Mouse (Mus musculus): ENCODE data around the gene Fgf9. TPM values are rescaled to one million over a fixed set of nuclear protein-coding genes. Genes with fewer than 3 reads are reported as not detected.
A peak's percentile ranks its signal among the peaks of the same experiment; 100 is the strongest.

Gene Fgf9
- polyA plus RNA-seq, 1 experiment from 2014 or later = 21.0 TPM

DNA sequence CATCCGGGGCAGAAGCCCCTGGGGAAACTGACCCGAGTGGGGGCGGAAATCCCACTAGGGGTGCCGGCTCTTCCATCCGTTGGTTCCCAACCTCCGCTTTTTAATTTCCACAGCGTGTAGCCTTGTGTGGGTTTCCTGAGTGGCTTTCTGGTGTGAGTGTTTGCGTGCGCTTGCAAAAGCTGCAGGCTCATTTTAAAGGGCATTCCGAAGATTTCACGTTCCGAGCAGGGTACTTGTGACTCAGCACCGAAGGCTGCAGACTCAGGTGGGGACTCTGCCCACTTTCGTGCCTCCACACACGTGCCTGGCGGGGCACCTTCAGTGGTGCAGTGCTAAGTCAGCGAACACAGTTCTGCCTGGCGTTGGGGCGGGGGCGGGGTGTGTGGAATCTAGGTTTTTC, 3.6 kb downstream of the Fgf9 start:
- H3K9me3 ChIP-seq = no peaks in the 10 kb centered on the region
- 1% methylated on average over 20 of the region's 20 CpGs for whole genome bisulfite sequencing
- no peak overlapping the region for H3K9ac ChIP-seq

DNA sequence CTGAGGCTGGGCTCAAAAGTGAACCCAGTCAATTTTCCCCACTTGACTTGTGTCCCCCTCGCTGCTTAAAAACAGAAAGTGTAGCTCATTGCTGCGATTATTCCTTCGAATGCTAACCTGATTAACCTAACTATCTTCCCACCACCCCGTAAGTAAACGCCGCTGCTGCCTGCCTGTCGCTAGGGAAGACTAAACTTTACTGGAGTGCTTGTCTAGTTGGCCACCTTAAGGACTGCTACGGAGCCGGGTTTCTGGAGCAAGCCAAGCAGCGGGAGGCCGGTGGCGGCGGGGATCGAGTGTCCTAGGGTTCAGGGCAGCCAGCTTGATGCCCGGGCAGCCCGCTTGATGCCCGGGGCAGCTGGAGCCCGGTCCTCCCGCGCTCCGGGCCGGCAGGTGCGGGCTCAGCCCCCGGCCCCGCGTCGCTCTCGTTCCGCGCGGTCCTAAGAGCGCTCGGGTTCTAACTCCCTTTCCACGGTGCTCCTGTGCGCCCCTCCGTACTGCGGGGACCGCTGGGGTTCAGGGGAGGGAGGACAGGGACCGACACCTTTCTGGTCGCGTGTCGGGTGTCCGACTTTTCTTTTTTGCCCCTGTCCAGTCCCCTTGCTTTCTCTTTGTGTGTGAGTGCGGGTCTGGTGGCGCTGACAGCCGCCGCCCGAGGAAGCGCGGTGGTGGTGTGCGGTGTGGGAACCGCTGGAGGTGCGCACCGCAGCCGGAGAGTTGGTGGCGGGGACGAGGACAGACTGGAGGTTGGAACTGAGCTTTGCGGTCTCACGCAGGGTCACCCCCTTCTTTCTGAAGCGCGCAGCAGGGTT, 4.5 kb downstream of the Fgf9 start:
- Histone ChIP-seq H3K36me3 (replicated peaks) (no peaks in the 10 kb centered on the region), H3K9ac (peak overlapping the region; percentile 73), H3K4me2 (peak overlapping the region; percentile 97), H3K4me1 (peaks cover 47% of the 10 kb centered on the region), H3K4me3 (peak overlapping the region; percentile 84), H3K27me3 (replicated peaks) (peaks cover 36% of the 10 kb centered on the region), H3K27ac (peak overlapping the region; percentile 85), H3K9me3 (no peaks in the 10 kb centered on the region)
- peak; percentile 65 for ATAC-seq (replicated peaks)
- under 1% methylated on average over 61 of the region's 61 CpGs for WGBS

More for the DNA sequence above, 3.6 kb downstream of the Fgf9 start:
- Histone ChIP-seq H3K36me3 (replicated peaks) (no peaks in the 10 kb centered on the region), H3K4me1 (peaks cover 51% of the 10 kb centered on the region), H3K4me3 (peak overlapping the region; percentile 84), H3K27ac (no peak overlapping the region), H3K4me2 (peak overlapping the region; percentile 97), H3K27me3 (replicated peaks) (peaks cover 44% of the 10 kb centered on the region)
- no peak for ATAC-seq (replicated peaks)

DNA sequence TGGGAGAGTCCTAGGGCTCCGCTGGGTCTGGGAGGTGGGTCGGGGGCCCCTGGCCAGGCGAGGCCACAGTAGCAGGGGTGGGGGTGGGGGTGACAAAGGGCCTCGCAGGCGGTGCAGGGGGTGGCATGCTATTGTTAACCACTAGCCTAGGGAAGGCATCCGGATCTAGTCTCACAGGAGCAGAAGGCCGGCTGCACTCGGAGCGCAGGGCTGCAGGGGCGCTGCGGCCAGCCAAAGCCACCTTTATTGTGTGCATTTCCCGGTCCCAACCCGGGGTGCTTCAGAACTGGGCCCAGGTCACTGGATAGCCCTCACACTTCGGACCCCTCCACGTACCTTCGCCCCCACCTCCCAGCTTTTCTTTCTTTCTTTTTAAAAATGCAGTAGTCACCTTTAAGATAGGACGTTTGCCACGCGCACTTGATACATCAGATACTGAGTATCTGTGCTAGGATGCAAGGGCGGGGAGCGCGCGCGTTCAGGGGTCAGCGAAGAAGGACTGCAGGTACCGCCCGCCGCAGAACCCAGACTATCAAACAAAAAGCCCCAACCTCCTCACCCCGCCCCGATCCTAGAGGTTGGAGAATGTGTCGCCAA, 5.2 kb downstream of the Fgf9 start:
- Histone ChIP-seq H3K9ac (peak overlapping the region; percentile 73), H3K4me2 (peak overlapping the region; percentile 97), H3K36me3 (replicated peaks) (no peaks in the 10 kb centered on the region), H3K9me3 (no peaks in the 10 kb centered on the region), H3K27ac (peak overlapping the region; percentile 85), H3K4me1 (peaks cover 40% of the 10 kb centered on the region), H3K27me3 (replicated peaks) (peaks cover 34% of the 10 kb centered on the region), H3K4me3 (peak overlapping the region; percentile 84)
- WGBS = under 1% methylated on average over 31 of the region's 31 CpGs
- ATAC-seq (replicated peaks) = peak; percentile 43

DNA sequence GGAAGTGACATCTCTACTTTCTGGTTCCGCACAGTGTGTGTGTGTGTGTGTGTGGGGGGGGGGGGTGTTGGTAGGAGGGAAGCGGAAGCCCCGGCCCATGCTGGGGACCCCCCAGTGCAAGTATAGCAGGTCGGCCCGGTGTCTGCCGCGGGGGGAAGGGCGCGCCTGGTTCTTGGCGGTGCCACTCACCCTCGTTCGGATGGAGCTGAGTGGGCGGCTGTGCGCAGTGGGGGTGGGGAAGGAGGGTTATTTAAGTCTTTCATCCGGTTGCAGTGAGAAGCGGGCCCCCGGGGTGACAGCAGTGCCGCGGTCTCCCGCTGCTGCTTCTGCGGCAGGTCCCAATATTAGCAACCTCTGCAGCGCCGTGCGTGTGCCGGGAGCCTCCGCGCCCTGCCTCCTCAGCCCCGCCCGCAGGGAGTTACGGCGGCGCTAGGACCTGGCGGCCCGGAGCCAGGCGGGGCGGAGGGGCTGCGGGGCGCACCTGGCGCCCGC, 5.7 kb downstream of the Fgf9 start:
- Histone ChIP-seq H3K4me3 (peak overlapping the region; percentile 84), H3K36me3 (replicated peaks) (no peaks in the 10 kb centered on the region), H3K4me2 (peak overlapping the region; percentile 97), H3K27ac (peak overlapping the region; percentile 85), H3K27me3 (replicated peaks) (peaks cover 34% of the 10 kb centered on the region), H3K9ac (peak overlapping the region; percentile 73), H3K4me1 (peaks cover 35% of the 10 kb centered on the region), H3K9me3 (no peaks in the 10 kb centered on the region)
- WGBS = under 1% methylated on average over 38 of the region's 40 CpGs
- ATAC-seq (replicated peaks) = peak; percentile 85

DNA sequence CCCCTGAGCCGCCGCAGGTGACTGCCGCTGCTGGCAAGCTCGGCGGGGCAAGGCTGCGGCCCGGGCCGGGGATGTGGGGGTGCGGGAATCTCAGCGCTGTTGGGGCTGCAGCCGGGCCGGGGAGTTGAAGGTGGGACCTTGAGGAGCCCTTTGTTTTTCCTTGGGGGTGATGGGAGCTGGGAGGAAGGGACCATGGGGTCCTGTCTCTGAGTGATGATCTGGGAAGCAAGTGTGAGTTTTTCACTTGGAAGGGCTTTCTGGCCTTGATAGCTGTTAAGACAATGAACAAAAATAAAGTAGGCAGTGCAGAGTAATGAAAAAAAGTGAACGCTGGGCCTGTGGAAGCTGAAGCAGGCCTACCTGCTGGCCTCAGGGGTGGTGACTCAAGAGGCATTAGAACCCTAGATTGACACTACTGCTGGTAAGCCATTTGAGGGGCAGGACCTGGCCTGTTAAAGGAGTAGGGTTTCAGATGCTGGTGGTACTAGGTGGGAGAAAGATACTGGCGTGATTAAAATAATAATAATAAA, 6.4 kb downstream of the Fgf9 start:
- Histone ChIP-seq H3K27me3 (replicated peaks) (peaks cover 34% of the 10 kb centered on the region), H3K4me1 (peaks cover 29% of the 10 kb centered on the region), H3K9ac (peak overlapping the region; percentile 73), H3K9me3 (no peaks in the 10 kb centered on the region), H3K4me2 (peak overlapping the region; percentile 97), H3K27ac (peak overlapping the region; percentile 85), H3K4me3 (peak overlapping the region; percentile 84), H3K36me3 (replicated peaks) (no peaks in the 10 kb centered on the region)
- ATAC-seq (replicated peaks) = peak; percentile 10
- WGBS = 7% methylated on average over 14 of the region's 14 CpGs

DNA sequence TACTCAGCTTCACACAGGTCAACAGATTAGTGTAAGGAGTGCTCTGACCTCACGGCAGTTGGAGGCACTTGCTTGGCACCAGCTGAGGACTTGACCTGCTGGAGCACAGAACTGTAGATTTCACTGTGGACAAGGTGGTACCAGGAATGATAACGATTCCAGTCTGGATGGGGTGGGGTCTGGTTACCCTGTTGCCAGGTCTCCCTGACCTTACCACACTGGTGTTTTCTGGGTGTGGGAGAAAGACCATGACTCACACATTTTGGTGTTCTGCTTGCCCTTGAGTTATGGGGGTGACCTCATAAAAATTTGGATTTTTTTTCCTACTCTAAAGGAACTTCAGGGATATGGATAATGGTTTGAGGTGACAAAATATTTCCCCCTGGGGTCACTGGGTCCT, 9.1 kb downstream of the Fgf9 start:
- peaks cover 7% of the 10 kb centered on the region for H3K4me1 ChIP-seq
- WGBS = 79% methylated on average over 2 of the region's 2 CpGs

DNA sequence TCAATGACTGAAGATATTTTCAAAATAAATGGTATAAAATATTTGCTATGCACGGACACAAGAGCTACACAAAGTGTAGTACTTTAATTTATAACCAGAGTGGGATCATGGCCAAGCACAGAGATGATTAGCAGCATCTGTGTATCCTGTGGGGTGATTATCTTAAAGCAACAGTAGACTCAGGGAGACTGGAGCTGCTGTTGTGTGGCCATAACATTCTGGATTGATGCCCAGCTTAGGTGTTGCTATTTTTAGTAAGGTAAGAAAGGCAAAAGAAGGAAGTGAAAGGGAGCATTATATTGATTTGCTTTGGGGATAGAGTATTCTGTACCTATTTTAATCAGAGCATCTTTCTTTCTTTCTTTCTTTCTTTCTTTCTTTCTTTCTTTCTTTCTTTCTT, 11.6 kb downstream of the Fgf9 start:
- no peak for ATAC-seq (replicated peaks)
- Histone ChIP-seq H3K4me1 (peaks cover under 1% of the 10 kb centered on the region; the same call in 1 of the 2 replicates), H3K9ac (no peak overlapping the region), H3K9me3 (no peaks in the 10 kb centered on the region), H3K27ac (no peak overlapping the region), H3K36me3 (replicated peaks) (no peaks in the 10 kb centered on the region; the same call in 1 of the 2 replicates), H3K4me2 (no peak overlapping the region), H3K27me3 (replicated peaks) (peaks cover 19% of the 10 kb centered on the region), H3K4me3 (no peak overlapping the region)
- 71% methylated on average over 1 of the region's 1 CpGs for WGBS

More for the DNA sequence above, 9.1 kb downstream of the Fgf9 start:
- Histone ChIP-seq H3K4me2 (no peak overlapping the region), H3K27me3 (replicated peaks) (peaks cover 20% of the 10 kb centered on the region), H3K9ac (no peak overlapping the region), H3K4me3 (no peak overlapping the region), H3K36me3 (replicated peaks) (no peaks in the 10 kb centered on the region; the same call in 1 of the 2 replicates), H3K27ac (no peak overlapping the region), H3K9me3 (no peaks in the 10 kb centered on the region)
- ATAC-seq (replicated peaks) = no peak

DNA sequence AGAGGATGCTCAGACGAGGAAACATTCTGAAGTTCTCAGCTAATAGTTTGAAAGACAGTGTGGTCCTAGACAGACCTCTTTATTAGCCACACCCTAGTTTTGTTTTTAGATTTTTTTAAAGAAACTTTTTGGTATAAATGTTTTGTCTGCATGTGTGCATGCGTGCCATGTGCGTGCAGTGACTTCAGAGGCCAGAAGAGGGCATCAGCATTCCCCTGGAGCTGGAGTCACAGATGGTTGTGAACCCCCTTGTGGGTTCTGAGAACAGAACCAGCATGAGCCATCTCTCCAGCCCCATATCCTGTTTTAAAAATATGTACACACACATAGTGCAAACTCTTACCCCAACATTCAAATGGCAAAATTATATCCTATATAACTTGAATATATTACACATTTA, 13.9 kb downstream of the Fgf9 start:
- WGBS = 95% methylated on average over 3 of the region's 3 CpGs
- Histone ChIP-seq H3K4me3 (no peak overlapping the region), H3K27ac (no peak overlapping the region), H3K27me3 (replicated peaks) (no peaks in the 10 kb centered on the region), H3K9me3 (no peaks in the 10 kb centered on the region), H3K4me2 (no peak overlapping the region), H3K9ac (no peak overlapping the region), H3K4me1 (peaks cover 6% of the 10 kb centered on the region; the same call in 1 of the 2 replicates), H3K36me3 (replicated peaks) (no peaks in the 10 kb centered on the region; the same call in 1 of the 2 replicates)
- ATAC-seq (replicated peaks) = no peak

DNA sequence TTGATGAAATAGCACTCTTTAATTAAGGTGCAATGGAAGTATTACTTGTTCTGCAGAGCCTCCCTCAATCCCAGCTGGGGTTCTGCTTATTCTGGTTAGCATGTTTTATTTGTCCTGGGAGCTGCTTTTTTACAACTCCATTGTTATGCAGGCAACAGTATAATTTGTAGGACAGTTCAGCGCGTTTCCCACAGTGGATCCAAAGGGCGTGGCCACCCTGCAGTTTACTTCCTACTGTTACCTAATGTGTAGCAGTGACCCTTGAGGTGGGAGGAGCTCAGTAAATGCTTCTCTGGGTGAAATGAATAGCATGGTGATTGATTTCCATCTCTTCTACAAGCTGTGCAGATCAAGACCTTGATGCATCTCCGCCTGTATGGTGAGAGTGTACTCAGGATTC, 17.0 kb downstream of the Fgf9 start:
- H3K9ac ChIP-seq = no peak overlapping the region

DNA sequence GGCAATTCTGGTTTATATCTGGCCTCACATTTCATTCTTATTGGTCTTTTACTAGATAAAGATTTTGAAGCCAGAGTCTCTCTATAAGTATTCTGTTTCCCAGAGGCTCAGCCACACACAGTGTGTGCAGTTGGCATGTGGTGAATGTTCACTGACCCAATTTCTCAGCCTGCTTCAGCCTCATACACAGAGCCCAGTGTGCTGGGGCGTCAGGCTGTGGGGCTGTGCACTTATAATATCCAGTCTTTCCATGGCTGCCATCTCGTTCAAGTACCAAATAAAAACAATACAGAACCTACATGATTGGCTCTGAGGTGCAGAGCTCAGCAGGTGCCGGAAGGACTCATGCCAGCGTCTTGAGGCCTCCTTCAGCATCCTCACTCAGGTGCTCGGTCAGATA, 19.1 kb downstream of the Fgf9 start:
- Histone ChIP-seq H3K4me2 (no peak overlapping the region), H3K27ac (no peak overlapping the region), H3K36me3 (replicated peaks) (no peaks in the 10 kb centered on the region), H3K4me1 (peaks cover 6% of the 10 kb centered on the region; the same call in 1 of the 2 replicates), H3K9me3 (no peaks in the 10 kb centered on the region), H3K4me3 (no peak overlapping the region), H3K27me3 (replicated peaks) (no peaks in the 10 kb centered on the region), H3K9ac (no peak overlapping the region)
- no peak for ATAC-seq (replicated peaks)
- WGBS = 87% methylated on average over 5 of the region's 5 CpGs

More for the DNA sequence above, 17.0 kb downstream of the Fgf9 start:
- Histone ChIP-seq H3K27ac (no peak overlapping the region), H3K27me3 (replicated peaks) (no peaks in the 10 kb centered on the region), H3K4me2 (no peak overlapping the region), H3K4me1 (peaks cover 6% of the 10 kb centered on the region; the same call in 1 of the 2 replicates), H3K4me3 (no peak overlapping the region), H3K36me3 (replicated peaks) (no peaks in the 10 kb centered on the region; the same call in 1 of the 2 replicates), H3K9me3 (no peaks in the 10 kb centered on the region)
- WGBS = 41% methylated on average over 4 of the region's 4 CpGs
- no peak; the same call in 1 of the 2 replicates for ATAC-seq (replicated peaks)

DNA sequence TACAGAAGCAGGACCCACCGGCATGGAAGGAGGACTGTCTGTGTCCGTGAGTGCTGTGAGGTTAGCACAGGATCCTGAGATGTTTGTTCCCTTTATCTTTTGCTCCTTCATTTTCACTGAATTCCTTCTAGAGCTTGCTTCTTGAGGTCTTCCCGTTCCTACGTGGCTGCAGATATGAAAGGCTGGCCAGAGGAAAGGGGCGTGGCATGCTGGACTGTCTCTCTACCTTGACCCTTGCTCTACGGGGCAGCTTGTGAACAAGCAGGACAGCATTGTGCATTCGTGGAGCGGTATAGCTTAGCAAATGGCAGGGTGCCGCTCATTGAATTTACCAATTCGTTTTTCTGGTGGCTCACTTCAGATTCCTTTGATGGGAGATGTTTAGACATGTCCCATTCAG, 21.0 kb downstream of the Fgf9 start:
- Histone ChIP-seq H3K9ac (no peak overlapping the region), H3K27me3 (replicated peaks) (no peaks in the 10 kb centered on the region), H3K4me2 (no peak overlapping the region), H3K36me3 (replicated peaks) (no peaks in the 10 kb centered on the region), H3K4me3 (no peak overlapping the region), H3K4me1 (peaks cover 6% of the 10 kb centered on the region; the same call in 1 of the 2 replicates), H3K27ac (no peak overlapping the region), H3K9me3 (no peaks in the 10 kb centered on the region)
- no peak for ATAC-seq (replicated peaks)
- 72% methylated on average over 10 of the region's 10 CpGs for WGBS

DNA sequence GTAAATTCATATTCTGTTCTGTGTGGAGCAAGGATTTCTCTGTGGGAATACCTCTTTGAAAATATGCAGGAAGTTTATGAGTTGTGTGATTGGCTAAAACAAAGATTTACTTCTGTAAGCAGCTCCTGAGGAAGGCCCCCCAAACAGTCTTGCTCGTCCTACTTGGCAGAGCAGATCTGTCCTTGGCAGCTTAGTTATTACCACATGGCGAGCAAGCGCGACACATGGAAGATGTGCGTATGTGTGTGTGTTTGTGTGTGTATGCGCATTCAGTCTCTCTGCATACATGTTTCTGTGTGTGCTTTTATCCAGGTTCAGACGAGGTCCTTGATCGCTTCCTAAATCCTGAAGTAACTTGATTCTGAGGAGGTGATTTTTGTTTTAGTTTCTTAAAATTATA, 29.3 kb downstream of the Fgf9 start:
- no peak overlapping the region for H3K4me3 ChIP-seq
- H3K36me3 ChIP-seq (replicated peaks) = no peaks in the 10 kb centered on the region

More for the DNA sequence above, 29.3 kb downstream of the Fgf9 start:
- 90% methylated on average over 8 of the region's 8 CpGs for WGBS
- H3K4me2 ChIP-seq = no peak overlapping the region
- no peak overlapping the region for H3K9ac ChIP-seq
- ATAC-seq (replicated peaks) = no peak
- H3K27me3 ChIP-seq (replicated peaks) = no peaks in the 10 kb centered on the region
- H3K27ac ChIP-seq = no peak overlapping the region
- no peaks in the 10 kb centered on the region for H3K4me1 ChIP-seq
- no peaks in the 10 kb centered on the region for H3K9me3 ChIP-seq
